Mouse (Mus musculus) hindbrain, postnatal 0 days (tissue): Measurements from ENCODE around the gene 1110059E24Rik. TPM values are rescaled to one million over a fixed set of nuclear protein-coding genes. Genes with fewer than 3 reads are reported as not detected.

Experiments used
- ATAC-seq: fragments of 200-750 bp; cut with Nextera tagmentation; 2 replicates; pipeline ENCODE4 v1.8.0; 2017; ENCODE audit warnings: mild to moderate bottlenecking, moderate TSS enrichment, moderate library complexity
- DNase-seq: peaks from one replicate; pipeline ENCODE4 v3.0.0-alpha.2; 2015; ENCODE audit warnings: low spot score
- H3K27ac ChIP-seq: fragments of 300-500 bp; sonication (generic); 2 replicates; pipeline ENCODE4 v1.5.1; 2014; ENCODE audit warnings: mild to moderate bottlenecking
- H3K27me3 ChIP-seq: fragments of 300-500 bp; sonication (generic); 2 replicates; pipeline ENCODE4 v1.6.1; 2014; ENCODE audit warnings: low read length, mixed read lengths; ENCODE audit not compliant: insufficient read depth
- H3K36me3 ChIP-seq: fragments of 300-500 bp; sonication (generic); 2 replicates; pipeline ENCODE4 v1.6.1; 2014; ENCODE audit warnings: low read length, mixed read lengths; ENCODE audit not compliant: insufficient read depth
- H3K4me1 ChIP-seq: fragments of 300-500 bp; sonication (generic); 2 replicates; pipeline ENCODE4 v1.6.1; 2014; ENCODE audit warnings: antibody characterized with exemption, low read length, mixed read lengths; ENCODE audit not compliant: insufficient read depth
- H3K4me2 ChIP-seq: fragments of 300-500 bp; sonication (generic); 2 replicates; pipeline ENCODE4 v1.6.1; 2014; ENCODE audit warnings: low read depth, mild to moderate bottlenecking, low read length, moderate library complexity, mixed read lengths
- H3K4me3 ChIP-seq: fragments of 300-500 bp; sonication (generic); 2 replicates; pipeline ENCODE4 v1.5.1; 2014; ENCODE audit warnings: low read length
- H3K9ac ChIP-seq: fragments of 300-500 bp; sonication (generic); replicated peaks from 2 replicates; pipeline ENCODE4 v1.6.1; 2014; ENCODE audit warnings: mild to moderate bottlenecking, low read length, moderate library complexity, mixed read lengths
- H3K9me3 ChIP-seq: fragments of 300-500 bp; sonication (generic); 2 replicates; pipeline ENCODE4 v1.6.1; 2016; ENCODE audit warnings: low read length, mixed read lengths
- CTCF ChIP-seq: IDR thresholded peaks from 2 replicates; pipeline ENCODE4 v1.5.1; 2016; ENCODE audit warnings: antibody characterized with exemption, control low read depth, low read depth
- WGBS: fragments of 180-500 bp; shearing (Covaris S2); extraction: QIAGEN DNeasy Blood & Tissue Kit; methylation state at CpG from one replicate; pipeline ENCODE4 v1.1.7; 2014; 5-methylcytosine and 5-hydroxymethylcytosine counted together
- polyA plus RNA-seq: library from polyadenylated mRNA; unstranded; fragments of >200 nt; fragmentation: Nextera tagmentation; extraction: Ambion mirVana; gene quantifications from 2 replicates; pipeline ENCODE4 v1.2.1, GENCODE M21; 2015
- total RNA-seq: library from RNA; depleted of rRNA; stranded (reverse); fragments of >200 nt; gene quantifications from 2 replicates; pipeline ENCODE4 v1.2.3, GENCODE M21; 2014; rRNA removed

Gene 1110059E24Rik
- total RNA-seq: 19.0 and 20.7 TPM in 2 replicates
- 52.1 and 53.3 TPM in 2 replicates for polyA plus RNA-seq

GRCm38 (mm10) chr19:21652285-21653171, at the start of gene 1110059E24Rik:
Gene 1110059E24Rik, minus strand, starts transcription at chr19:21652976.
- no peaks in the 10 kb centered on the region for H3K9me3 ChIP-seq
- DNase-seq (peak; percentile 97), ATAC-seq (peak; percentile 98)
- peaks cover 3% of the 10 kb centered on the region; the same call in 1 of the 2 replicates for H3K4me1 ChIP-seq
- H3K27ac ChIP-seq: peak within 1 kb of the TSS; percentile 99
- H3K9ac ChIP-seq: peak within 1 kb of the TSS; percentile 92
- WGBS: 6% methylated on average over 52 of the region's 52 CpGs
- H3K4me2 ChIP-seq: peak within 1 kb of the TSS; percentile 62
- no peaks in the 10 kb centered on the region for H3K36me3 ChIP-seq
- H3K27me3 ChIP-seq: no peaks in the 10 kb centered on the region
- peak within 1 kb of the TSS; percentile 77 for H3K4me3 ChIP-seq
- TF ChIP-seq CTCF: no peak; the same call in 1 of the 2 replicates

- no peaks in the 10 kb centered on the region for H3K27me3 ChIP-seq
- TF ChIP-seq CTCF: no peak
- H3K36me3 ChIP-seq: peaks cover 12% of the 10 kb centered on the region
- no peak overlapping the region for H3K9ac ChIP-seq
- no peak overlapping the region for H3K27ac ChIP-seq
- 94% methylated on average over 10 of the region's 10 CpGs for WGBS
- ATAC-seq: no peak
- no peaks in the 10 kb centered on the region for H3K4me1 ChIP-seq
- no peak overlapping the region for H3K4me2 ChIP-seq
- DNase-seq: no peak
- H3K9me3 ChIP-seq: no peaks in the 10 kb centered on the region
- H3K4me3 ChIP-seq: no peak overlapping the region
Observed at GRCm38 (mm10) chr19:21680986-21681385, 28.2 kb upstream of the 1110059E24Rik start.

- Histone ChIP-seq H3K9me3 (no peaks in the 10 kb centered on the region), H3K4me3 (no peak overlapping the region), H3K27me3 (no peaks in the 10 kb centered on the region), H3K27ac (no peak overlapping the region), H3K4me1 (no peaks in the 10 kb centered on the region), H3K4me2 (no peak overlapping the region), H3K36me3 (peaks cover 12% of the 10 kb centered on the region), H3K9ac (no peak overlapping the region)
- DNase-seq: no peak
- 92% methylated on average over 3 of the region's 3 CpGs for WGBS
- TF ChIP-seq CTCF: no peak
- no peak for ATAC-seq
Observed at GRCm38 (mm10) chr19:21680091-21680490, 27.3 kb upstream of the 1110059E24Rik start.

- ATAC-seq: no peak
- WGBS: 97% methylated on average over 17 of the region's 17 CpGs
- H3K4me2 ChIP-seq: no peak overlapping the region
Observed at GRCm38 (mm10) chr19:21674354-21675096, 21.7 kb upstream of the 1110059E24Rik start.

GRCm38 (mm10) chr19:21669650-21670049, 16.9 kb upstream of the 1110059E24Rik start:
- Histone ChIP-seq H3K4me1 (no peaks in the 10 kb centered on the region), H3K27me3 (no peaks in the 10 kb centered on the region), H3K36me3 (no peaks in the 10 kb centered on the region), H3K9ac (no peak overlapping the region), H3K4me3 (no peak overlapping the region), H3K9me3 (no peaks in the 10 kb centered on the region), H3K4me2 (no peak overlapping the region), H3K27ac (no peak overlapping the region)
- ATAC-seq: no peak
- 96% methylated on average over 4 of the region's 4 CpGs for WGBS
- TF ChIP-seq CTCF: no peak
- DNase-seq: no peak

More at GRCm38 (mm10) chr19:21674354-21675096, 21.7 kb upstream of the 1110059E24Rik start:
- no peaks in the 10 kb centered on the region for H3K27me3 ChIP-seq
- no peaks in the 10 kb centered on the region for H3K4me1 ChIP-seq
- H3K9me3 ChIP-seq: no peaks in the 10 kb centered on the region
- no peak overlapping the region for H3K4me3 ChIP-seq
- H3K9ac ChIP-seq: no peak overlapping the region
- H3K27ac ChIP-seq: no peak overlapping the region
- no peaks in the 10 kb centered on the region for H3K36me3 ChIP-seq
- TF ChIP-seq CTCF: no peak
- DNase-seq: no peak

GRCm38 (mm10) chr19:21663756-21664456, 11.1 kb upstream of the 1110059E24Rik start:
- no peaks in the 10 kb centered on the region for H3K27me3 ChIP-seq
- no peaks in the 10 kb centered on the region for H3K9me3 ChIP-seq
- WGBS: 87% methylated on average over 4 of the region's 4 CpGs
- H3K4me2 ChIP-seq: no peak overlapping the region
- H3K4me3 ChIP-seq: no peak overlapping the region
- DNase-seq (no peak), ATAC-seq (no peak)
- TF ChIP-seq CTCF: no peak
- H3K36me3 ChIP-seq: no peaks in the 10 kb centered on the region
- H3K27ac ChIP-seq: no peak overlapping the region
- no peaks in the 10 kb centered on the region for H3K4me1 ChIP-seq
- no peak overlapping the region for H3K9ac ChIP-seq
